Mouse (Mus musculus) midbrain, embryonic 11.5 days (tissue): Measurements from ENCODE around the gene Nipal4. TPM values are rescaled to one million over a fixed set of nuclear protein-coding genes. Genes with fewer than 3 reads are reported as not detected.

Experiments
- ATAC-seq: fragments of 200-750 bp; cut with Nextera tagmentation; 2 replicates; pipeline ENCODE4 v1.8.0; 2017; ENCODE audit warnings: moderate TSS enrichment, moderate library complexity; ENCODE audit not compliant: low FRiP score
- DNase-seq: peaks from one replicate; pipeline ENCODE4 v3.0.0; 2015; ENCODE audit warnings: low spot score; ENCODE audit errors: missing footprints
- H3K27ac ChIP-seq: fragments of 300-500 bp; sonication (generic); 2 replicates; pipeline ENCODE4 v1.5.1; 2014; ENCODE audit warnings: low read depth, low read length
- H3K27me3 ChIP-seq: fragments of 300-500 bp; sonication (generic); 2 replicates; pipeline ENCODE4 v1.6.1; 2014; ENCODE audit warnings: mild to moderate bottlenecking, low read length, moderate library complexity, mixed read lengths; ENCODE audit not compliant: control insufficient read depth, insufficient read depth
- H3K36me3 ChIP-seq: fragments of 300-500 bp; sonication (generic); 2 replicates; pipeline ENCODE4 v1.6.1; 2014; ENCODE audit warnings: mild to moderate bottlenecking, low read length, moderate library complexity, mixed read lengths; ENCODE audit not compliant: control insufficient read depth, insufficient read depth
- H3K4me1 ChIP-seq: fragments of 300-500 bp; sonication (generic); 2 replicates; pipeline ENCODE4 v1.6.1; 2014; ENCODE audit warnings: low read length; ENCODE audit not compliant: control insufficient read depth, insufficient read depth
- H3K4me2 ChIP-seq: fragments of 300-500 bp; sonication (generic); 2 replicates; pipeline ENCODE4 v1.6.1; 2014; ENCODE audit warnings: mild to moderate bottlenecking, moderate library complexity
- H3K4me3 ChIP-seq: fragments of 300-500 bp; sonication (generic); 2 replicates; pipeline ENCODE4 v1.5.1; 2014; ENCODE audit warnings: low read depth, low read length
- H3K9ac ChIP-seq: fragments of 300-500 bp; sonication (generic); 2 replicates; pipeline ENCODE4 v1.6.1; 2014; ENCODE audit warnings: low read length
- H3K9me3 ChIP-seq: fragments of 300-500 bp; sonication (generic); 2 replicates; pipeline ENCODE4 v1.6.1; 2016; ENCODE audit warnings: low read length; ENCODE audit not compliant: control insufficient read depth
- WGBS: fragments of 180-500 bp; shearing (Covaris S2); extraction: QIAGEN DNeasy Blood & Tissue Kit; methylation state at CpG from one replicate; pipeline ENCODE4 v1.1.7; 2014; 5-methylcytosine and 5-hydroxymethylcytosine counted together
- microRNA-seq: library from miRNA; unstranded; fragments of <30 nt; microRNA quantifications from one replicate; pipeline ENCODE4, GENCODE M21; 2017
- polyA plus RNA-seq: library from polyadenylated mRNA; unstranded; fragments of >200 nt; fragmentation: Nextera tagmentation; extraction: Ambion mirVana; gene quantifications from 2 replicates; pipeline ENCODE4 v1.2.1, GENCODE M21; 2014

The Nipal4 gene
- polyA plus RNA-seq, 1 experiment from 2014 or later = 1.0 TPM

DNA sequence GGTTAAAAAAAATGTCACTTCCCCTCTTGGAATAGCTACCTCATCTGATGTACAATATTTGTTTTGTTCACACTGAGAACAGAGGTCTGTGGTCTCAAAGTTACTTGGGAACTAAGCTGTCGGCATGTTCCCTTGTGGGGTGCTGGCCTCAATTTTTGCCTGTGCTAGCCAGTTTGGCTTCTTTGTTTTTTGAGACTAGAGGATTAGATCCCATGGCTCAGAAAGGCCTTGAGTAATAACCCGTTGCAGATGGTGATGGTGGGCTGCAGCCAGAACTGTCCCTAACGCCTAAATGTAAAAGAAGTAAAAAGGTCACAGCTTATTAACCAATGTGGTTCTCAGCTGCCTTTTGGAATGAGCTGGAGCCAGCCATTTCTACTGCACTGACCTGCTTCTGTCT, 53.1 kb downstream of the Nipal4 start:
- Histone ChIP-seq H3K36me3 (no peaks in the 10 kb centered on the region), H3K4me1 (no peaks in the 10 kb centered on the region), H3K27ac (no peak overlapping the region), H3K9me3 (no peaks in the 10 kb centered on the region), H3K4me3 (no peak overlapping the region), H3K4me2 (no peak overlapping the region), H3K27me3 (no peaks in the 10 kb centered on the region), H3K9ac (no peak overlapping the region)
- WGBS = 82% methylated on average over 3 of the region's 3 CpGs
- ATAC-seq = no peak
- DNase-seq = no peak

GRCm38 (mm10) chr11:46110945-46111287, 55.4 kb downstream of the Nipal4 start:
- Histone ChIP-seq H3K4me3 (no peak overlapping the region), H3K9ac (no peak overlapping the region), H3K27me3 (no peaks in the 10 kb centered on the region), H3K9me3 (no peaks in the 10 kb centered on the region), H3K4me1 (no peaks in the 10 kb centered on the region), H3K27ac (no peak overlapping the region), H3K36me3 (no peaks in the 10 kb centered on the region), H3K4me2 (no peak overlapping the region)
- DNase-seq (no peak), ATAC-seq (no peak)
- WGBS = 73% methylated on average over 1 of the region's 1 CpGs

- no peak overlapping the region for H3K27ac ChIP-seq
- no peaks in the 10 kb centered on the region for H3K27me3 ChIP-seq
- no peak overlapping the region for H3K9ac ChIP-seq
- no peaks in the 10 kb centered on the region for H3K9me3 ChIP-seq
- no peaks in the 10 kb centered on the region for H3K4me1 ChIP-seq
- no peaks in the 10 kb centered on the region for H3K36me3 ChIP-seq
- no peak overlapping the region for H3K4me2 ChIP-seq
- no peak overlapping the region for H3K4me3 ChIP-seq
- no peak for DNase-seq
- 88% methylated on average over 8 of the region's 8 CpGs for WGBS
- no peak for ATAC-seq
Measured at GRCm38 (mm10) chr11:46110156-46110944, 56.0 kb downstream of the Nipal4 start.

- DNase-seq (no peak), ATAC-seq (no peak)
- H3K4me3 ChIP-seq = no peak overlapping the region
- H3K36me3 ChIP-seq = no peaks in the 10 kb centered on the region
- no peaks in the 10 kb centered on the region for H3K4me1 ChIP-seq
- H3K9me3 ChIP-seq = no peaks in the 10 kb centered on the region
- no peak overlapping the region for H3K4me2 ChIP-seq
- 86% methylated on average over 5 of the region's 5 CpGs for WGBS
- no peaks in the 10 kb centered on the region for H3K27me3 ChIP-seq
- no peak overlapping the region for H3K9ac ChIP-seq
- no peak overlapping the region for H3K27ac ChIP-seq
Measured at GRCm38 (mm10) chr11:46109206-46109605, 57.1 kb downstream of the Nipal4 start.

DNA sequence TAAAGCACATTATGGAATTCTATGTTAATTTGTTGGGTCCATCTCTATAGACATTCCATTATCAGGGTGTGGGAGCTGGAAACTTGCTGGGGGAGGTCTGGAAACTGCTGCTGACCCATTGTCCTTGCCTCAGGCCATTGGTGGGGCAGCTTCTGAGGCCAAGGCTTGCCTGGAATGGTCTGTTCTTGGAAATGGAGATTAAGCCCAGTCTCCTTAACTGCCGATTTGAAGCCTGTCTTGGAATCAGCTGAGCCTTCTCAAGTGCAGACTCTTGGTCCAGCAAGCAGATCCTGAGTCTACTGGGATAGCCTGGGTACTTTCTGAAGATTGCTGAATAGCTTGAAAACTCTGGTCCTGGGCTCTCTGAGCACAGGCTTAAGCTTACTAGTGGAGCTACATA, 59.3 kb downstream of the Nipal4 start:
- ATAC-seq (no peak), DNase-seq (no peak)
- H3K36me3 ChIP-seq = no peaks in the 10 kb centered on the region
- H3K4me1 ChIP-seq = no peaks in the 10 kb centered on the region
- 82% methylated on average over 1 of the region's 1 CpGs for WGBS
- H3K4me3 ChIP-seq = no peak overlapping the region
- no peaks in the 10 kb centered on the region for H3K9me3 ChIP-seq
- no peak overlapping the region for H3K4me2 ChIP-seq
- H3K27ac ChIP-seq = no peak overlapping the region
- no peaks in the 10 kb centered on the region for H3K27me3 ChIP-seq
- H3K9ac ChIP-seq = no peak overlapping the region

DNA sequence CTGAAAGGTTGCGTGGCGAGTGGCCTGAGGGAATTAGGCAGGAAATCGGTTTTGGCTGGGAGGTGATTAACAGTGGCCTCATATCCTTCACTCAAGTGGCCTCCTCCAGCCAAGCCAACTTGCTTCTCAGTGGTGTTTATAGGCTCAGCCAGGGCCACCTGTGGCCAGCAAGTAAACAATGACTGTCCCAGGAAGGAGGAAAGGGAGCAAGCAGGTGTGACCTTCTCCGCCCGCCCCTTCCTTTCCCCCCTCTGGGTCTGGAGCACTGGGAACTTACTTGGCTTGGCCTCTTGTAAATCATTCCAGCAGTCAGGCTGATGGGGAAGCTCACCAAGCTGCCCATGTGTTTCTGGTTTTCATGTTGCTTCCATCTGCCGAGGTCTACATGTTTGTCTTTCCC, 64.2 kb downstream of the Nipal4 start:
- Histone ChIP-seq H3K27me3 (no peaks in the 10 kb centered on the region), H3K27ac (no peak overlapping the region), H3K4me3 (no peak overlapping the region), H3K36me3 (no peaks in the 10 kb centered on the region), H3K9me3 (no peaks in the 10 kb centered on the region), H3K9ac (no peak overlapping the region), H3K4me2 (no peak overlapping the region), H3K4me1 (no peaks in the 10 kb centered on the region)
- DNase-seq = no peak
- ATAC-seq = no peak
- 78% methylated on average over 6 of the region's 6 CpGs for WGBS

Small RNAs within 50 kb of the gene (microRNA-seq; reads per million reads assigned to microRNA genes)
- gene Mir7239 = not detected
- not detected for gene Mir8100

Other genes with a start within 250 kb of the Nipal4 start
- gene Lsm11, start 221.6 kb downstream of the Nipal4 start, polyA plus RNA-seq = 10.8 and 13.0 TPM in 2 replicates
- 14.6 and 14.7 TPM in 2 replicates for gene Thg1l, start 211.0 kb downstream of the Nipal4 start, polyA plus RNA-seq
- 0.18 and 0.21 TPM in 2 replicates for gene Sox30, start 186.2 kb downstream of the Nipal4 start, polyA plus RNA-seq
- gene Gm12166, start 114.2 kb downstream of the Nipal4 start, polyA plus RNA-seq = 1.4 and 2.5 TPM in 2 replicates
- 6.1 and 6.6 TPM in 2 replicates for gene Adam19, start 110.5 kb downstream of the Nipal4 start, polyA plus RNA-seq
- 1.1 and 1.2 TPM in 2 replicates for gene Fndc9, start 69.0 kb upstream of the Nipal4 start, polyA plus RNA-seq
- 34.0 and 40.4 TPM in 2 replicates for gene Cyfip2, start 146.4 kb upstream of the Nipal4 start, polyA plus RNA-seq
- not detected in 2 replicates for gene Itk, start 223.0 kb upstream of the Nipal4 start, polyA plus RNA-seq
- gene Fam71b, start 230.1 kb upstream of the Nipal4 start, polyA plus RNA-seq = not detected in 2 replicates